Mouse (Mus musculus) G1E (cell line): Measurements from ENCODE around the gene Lamtor5.

Experiments used
- CTCF ChIP-seq: IDR thresholded peaks from 2 replicates; pipeline ENCODE4 v1.5.1; 2012; ENCODE audit warnings: low read depth, low read length, inconsistent platforms, mixed read lengths
- POLR2AphosphoS5 ChIP-seq: IDR thresholded peaks from 2 replicates; pipeline ENCODE4 v1.6.1; 2012; ENCODE audit warnings: low read depth, low read length, inconsistent platforms; ENCODE audit not compliant: insufficient replicate concordance
- TAL1 ChIP-seq: conservative IDR thresholded peaks from 2 replicates; pipeline ENCODE4 v1.6.1; 2012; ENCODE audit warnings: low read depth, low read length, inconsistent platforms, mixed read lengths

DNA sequence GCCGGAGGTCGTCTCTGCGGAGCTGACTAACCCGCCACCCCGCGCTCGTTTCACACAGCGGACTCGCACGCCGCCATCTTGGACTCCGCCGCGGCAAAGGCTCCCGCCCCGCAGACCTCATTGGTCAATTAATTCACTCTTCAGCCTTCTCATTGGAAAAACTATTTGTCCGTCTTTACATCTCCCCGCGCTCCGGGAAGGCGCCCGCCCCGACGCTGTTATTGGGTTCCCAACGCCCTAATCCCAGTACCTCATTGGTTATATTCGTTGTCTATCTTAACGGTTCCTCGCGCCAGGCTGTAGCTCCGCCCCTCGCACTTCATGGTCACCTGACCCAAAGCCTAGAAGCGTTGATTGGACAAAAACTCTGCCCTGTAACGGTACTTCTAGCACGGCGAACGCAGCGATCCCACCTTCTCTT, 54.3 kb downstream of the Lamtor5 start:
- no peak for TF ChIP-seq TAL1
- no peak for TF ChIP-seq CTCF
- TF ChIP-seq POLR2AphosphoS5: no peak
